Mouse (Mus musculus) cerebellum, postnatal 36 days (tissue): ENCODE results near the gene Olfr1328.
"Not testable (repeated sequence)": the region's sequence is repeated elsewhere in the genome, so short reads cannot be mapped to it uniquely, and the experiment has no call there.

Source experiments
- DNase-seq, 2 experiments: peaks; one replicate each; pipeline ENCODE4 v3.0.0; 2021 to 2022; ENCODE audit warnings: mixed read lengths in 2 of 2

Gene Olfr1328

GRCm38 (mm10) chr4:118938512-118938911, at the start of gene Olfr1328:
Olfr1328 (minus strand) TSS chr4:118938612.
- DNase-seq = no peak

GRCm38 (mm10) chr4:118985291-118985690, 46.9 kb upstream of the Olfr1328 start:
- DNase-seq = no peak

- DNase-seq = no peak
Measured at GRCm38 (mm10) chr4:118973281-118973680, 34.9 kb upstream of the Olfr1328 start.

GRCm38 (mm10) chr4:118967711-118968110, 29.3 kb upstream of the Olfr1328 start:
- DNase-seq = no peak

- DNase-seq = peak; percentile 9 to 22
Measured at GRCm38 (mm10) chr4:118961141-118961628, 22.8 kb upstream of the Olfr1328 start, which contains the start of gene Lao1. Lao1 (plus strand) TSS chr4:118961578.

GRCm38 (mm10) chr4:118958812-118959211, 20.4 kb upstream of the Olfr1328 start:
- no peak for DNase-seq

- DNase-seq = not testable (repeated sequence)
Measured at GRCm38 (mm10) chr4:118931326-118931725, 7.1 kb downstream of the Olfr1328 start.

- DNase-seq = not testable (repeated sequence)
Measured at GRCm38 (mm10) chr4:118917365-118917764, 21.0 kb downstream of the Olfr1328 start, which contains the start of gene Olfr1329. Olfr1329 (minus strand) TSS chr4:118917465.

GRCm38 (mm10) chr4:118901981-118902380, 36.4 kb downstream of the Olfr1328 start:
- DNase-seq = no peak

GRCm38 (mm10) chr4:118888297-118888696, 50.1 kb downstream of the Olfr1328 start, which contains the start of gene Olfr1330:
Olfr1330 (plus strand) TSS chr4:118888597.
- no peak for DNase-seq
